Mouse (Mus musculus) midbrain, embryonic 13.5 days (tissue): ENCODE measurements around the gene Bsnd. TPM values are rescaled to one million over a fixed set of nuclear protein-coding genes. Genes with fewer than 3 reads are reported as not detected.
A peak's percentile ranks its signal among the peaks of the same experiment; 100 is the strongest.

Source experiments
- ATAC-seq: fragments of 200-750 bp; cut with Nextera tagmentation; 2 replicates; pipeline ENCODE4 v1.8.0; 2017; ENCODE audit warnings: mild to moderate bottlenecking, moderate TSS enrichment, moderate library complexity
- H3K27ac ChIP-seq: fragments of 300-500 bp; sonication (generic); 2 replicates; pipeline ENCODE4 v1.5.1; 2015; ENCODE audit warnings: inconsistent platforms, mild to moderate bottlenecking, moderate library complexity
- H3K27me3 ChIP-seq: fragments of 300-500 bp; sonication (generic); 2 replicates; pipeline ENCODE4 v1.6.1; 2015; ENCODE audit warnings: mild to moderate bottlenecking, inconsistent platforms
- H3K36me3 ChIP-seq: fragments of 300-500 bp; sonication (generic); 2 replicates; pipeline ENCODE4 v1.6.1; 2015; ENCODE audit warnings: mild to moderate bottlenecking, inconsistent platforms
- H3K4me1 ChIP-seq: fragments of 300-500 bp; sonication (generic); replicated peaks from 2 replicates; pipeline ENCODE4 v1.6.1; 2015; ENCODE audit warnings: inconsistent platforms
- H3K4me2 ChIP-seq: fragments of 300-500 bp; sonication (generic); replicated peaks from 2 replicates; pipeline ENCODE4 v1.6.1; 2015; ENCODE audit warnings: moderate library complexity, mild to moderate bottlenecking, inconsistent platforms
- H3K4me3 ChIP-seq: fragments of 300-500 bp; sonication (generic); replicated peaks from 2 replicates; pipeline ENCODE4 v1.5.1; 2015; ENCODE audit warnings: mild to moderate bottlenecking, inconsistent platforms
- H3K9ac ChIP-seq: fragments of 300-500 bp; sonication (generic); replicated peaks from 2 replicates; pipeline ENCODE4 v1.6.1; 2015; ENCODE audit warnings: mild to moderate bottlenecking, inconsistent platforms
- H3K9me3 ChIP-seq: fragments of 300-500 bp; sonication (generic); 2 replicates; pipeline ENCODE4 v1.6.1; 2016; ENCODE audit warnings: mild to moderate bottlenecking, inconsistent platforms
- WGBS: fragments of 180-500 bp; shearing (Covaris S2); methylation state at CpG from one replicate; pipeline ENCODE4 v1.1.7; 2015; 5-methylcytosine and 5-hydroxymethylcytosine counted together
- polyA plus RNA-seq: library from polyadenylated mRNA; unstranded; fragments of >200 nt; fragmentation: Nextera tagmentation; extraction: Ambion mirVana; gene quantifications from 2 replicates; pipeline ENCODE4 v1.2.1, GENCODE M21; 2015

Gene Bsnd
- polyA plus RNA-seq, 1 experiment from 2014 or later: not detected

- H3K9ac ChIP-seq: no peak overlapping the region
- no peaks in the 10 kb centered on the region for H3K36me3 ChIP-seq
- H3K4me2 ChIP-seq: no peak overlapping the region
- no peaks in the 10 kb centered on the region for H3K27me3 ChIP-seq
- H3K4me3 ChIP-seq: no peak overlapping the region
- H3K9me3 ChIP-seq: no peaks in the 10 kb centered on the region
- no peak overlapping the region for H3K27ac ChIP-seq
- peak; percentile 81 for ATAC-seq
- whole genome bisulfite sequencing: 2% methylated on average over 6 of the region's 6 CpGs
- H3K4me1 ChIP-seq: no peaks in the 10 kb centered on the region
Measured at GRCm38 (mm10) chr4:106474241-106474640, 17.8 kb downstream of the Bsnd start.

DNA sequence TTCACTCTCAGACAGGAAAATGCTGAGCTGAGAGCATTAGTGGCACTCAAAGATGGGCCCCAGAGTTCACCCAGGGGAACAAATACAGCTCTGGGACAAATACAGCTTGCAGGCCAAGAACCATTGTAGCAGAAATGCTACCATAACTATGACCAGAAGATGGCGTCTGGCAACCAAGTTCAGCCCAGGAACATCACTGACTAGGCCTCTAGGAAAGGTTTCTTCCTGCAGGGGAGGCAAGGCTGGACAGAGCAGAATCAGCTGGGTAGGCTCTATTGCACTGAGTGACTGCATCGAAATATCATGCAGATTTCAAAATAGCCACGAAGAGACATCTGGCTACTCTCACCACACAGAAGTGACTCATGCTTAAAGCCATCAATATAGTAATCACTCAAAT is 19.7 kb downstream of the Bsnd start:
- Histone ChIP-seq H3K4me1 (no peaks in the 10 kb centered on the region), H3K27ac (no peak overlapping the region), H3K4me3 (no peak overlapping the region), H3K27me3 (no peaks in the 10 kb centered on the region), H3K9ac (no peak overlapping the region), H3K36me3 (no peaks in the 10 kb centered on the region), H3K4me2 (no peak overlapping the region), H3K9me3 (no peaks in the 10 kb centered on the region)
- peak; percentile 81 for ATAC-seq
- WGBS: 23% methylated on average over 3 of the region's 3 CpGs

- Histone ChIP-seq H3K9me3 (no peaks in the 10 kb centered on the region), H3K4me1 (no peaks in the 10 kb centered on the region), H3K27me3 (no peaks in the 10 kb centered on the region), H3K36me3 (no peaks in the 10 kb centered on the region), H3K4me3 (no peak overlapping the region), H3K9ac (no peak overlapping the region), H3K4me2 (no peak overlapping the region), H3K27ac (no peak overlapping the region)
- no peak for ATAC-seq
- 82% methylated on average over 5 of the region's 5 CpGs for WGBS
Measured at GRCm38 (mm10) chr4:106470921-106471320, 21.2 kb downstream of the Bsnd start.

DNA sequence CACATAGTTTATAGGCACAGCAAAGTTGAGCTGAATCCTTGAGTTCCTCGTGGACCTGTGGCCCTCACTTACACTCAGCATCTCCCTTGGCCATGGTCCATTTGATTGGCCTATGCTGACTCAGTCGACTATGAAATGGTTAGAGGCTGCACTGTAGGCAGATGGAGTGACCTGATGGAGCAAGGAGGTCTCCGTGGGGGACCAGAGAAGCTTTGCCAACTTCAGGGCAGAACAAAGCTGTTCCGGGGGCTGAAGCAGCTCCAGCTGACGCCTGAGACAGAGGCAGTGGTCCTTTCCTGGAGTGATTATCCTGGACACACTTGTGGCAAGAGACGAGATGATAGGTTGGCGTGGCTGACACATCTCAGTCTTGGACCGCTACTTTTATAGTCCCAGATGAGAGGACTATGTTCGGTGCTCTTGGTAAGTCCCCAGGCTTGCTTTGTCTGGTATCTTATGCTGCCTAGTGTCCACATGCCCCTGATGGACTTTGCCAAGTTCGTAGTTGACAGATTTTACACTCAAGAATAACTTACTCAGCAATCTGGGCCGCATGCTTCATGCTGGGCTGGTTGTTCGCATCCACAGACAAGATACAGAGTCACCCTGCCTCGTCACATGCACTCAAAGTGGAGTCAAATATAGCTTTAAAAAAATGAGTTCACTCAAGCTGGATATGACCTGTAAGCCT is 24.5 kb downstream of the Bsnd start:
- 83% methylated on average over 13 of the region's 13 CpGs for WGBS
- H3K36me3 ChIP-seq: no peaks in the 10 kb centered on the region
- H3K9me3 ChIP-seq: no peaks in the 10 kb centered on the region
- H3K27me3 ChIP-seq: peaks cover 28% of the 10 kb centered on the region
- peaks cover 15% of the 10 kb centered on the region for H3K4me1 ChIP-seq
- no peak overlapping the region for H3K4me2 ChIP-seq
- no peak overlapping the region for H3K4me3 ChIP-seq
- no peak for ATAC-seq
- no peak overlapping the region for H3K9ac ChIP-seq
- H3K27ac ChIP-seq: no peak overlapping the region

DNA sequence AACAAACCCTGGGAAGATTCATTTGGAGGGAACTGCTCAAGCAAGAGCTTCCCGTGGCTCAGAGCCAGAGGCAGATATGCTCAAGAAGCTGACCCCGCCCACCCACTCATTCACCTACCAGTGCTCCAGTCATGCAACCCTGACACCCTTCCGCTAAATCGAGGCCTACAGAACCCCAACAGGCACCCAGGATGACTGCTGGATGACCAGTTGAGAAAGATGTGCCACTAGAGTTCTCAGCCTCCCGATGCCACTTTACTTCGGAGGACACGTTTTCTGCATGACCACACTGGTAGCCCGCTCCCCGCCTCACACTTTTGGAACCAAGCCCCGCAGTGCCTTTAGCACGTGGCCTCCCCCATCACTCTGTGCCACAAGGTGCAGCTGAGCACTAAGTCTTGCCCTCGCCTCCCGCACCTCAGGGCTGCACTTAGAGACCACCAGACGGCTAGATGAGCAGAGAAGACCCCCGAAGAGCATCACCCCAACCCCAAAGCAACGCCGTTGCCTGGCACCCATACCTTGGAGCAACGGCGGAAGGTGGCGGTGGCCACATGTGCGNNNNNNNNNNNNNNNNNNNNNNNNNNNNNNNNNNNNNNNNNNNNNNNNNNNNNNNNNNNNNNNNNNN is 28.8 kb downstream of the Bsnd start:
- no peak overlapping the region for H3K27ac ChIP-seq
- no peaks in the 10 kb centered on the region for H3K36me3 ChIP-seq
- peaks cover 15% of the 10 kb centered on the region for H3K4me1 ChIP-seq
- peak overlapping the region; percentile 44 for H3K4me3 ChIP-seq
- H3K27me3 ChIP-seq: peaks cover 36% of the 10 kb centered on the region
- H3K4me2 ChIP-seq: peak overlapping the region; percentile 80
- no peaks in the 10 kb centered on the region for H3K9me3 ChIP-seq
- 0 out of 2 replicates have a peak, but pooled peaks have one; percentile 16 for ATAC-seq
- WGBS: 23% methylated on average over 21 of the region's 21 CpGs
- peak overlapping the region; percentile 66 for H3K9ac ChIP-seq

DNA sequence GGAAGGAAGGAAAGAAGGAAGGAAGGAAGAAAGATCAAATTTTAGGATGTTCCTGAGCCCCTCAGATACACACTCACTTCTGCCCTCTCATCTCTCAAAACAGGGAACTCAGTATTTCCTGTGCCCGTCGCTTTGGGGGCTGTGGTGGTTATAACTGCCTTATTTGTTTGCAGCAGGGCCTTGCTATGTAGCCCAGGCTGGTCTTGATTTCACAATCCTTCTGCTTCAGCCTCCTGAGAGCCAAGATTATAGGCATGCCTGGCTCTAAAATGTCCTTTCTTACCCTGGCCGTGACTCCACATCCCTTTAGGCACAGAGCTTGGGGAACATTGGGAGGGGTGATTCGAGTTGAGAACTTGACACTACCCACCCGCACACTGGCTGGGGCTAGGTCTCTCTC is 29.6 kb downstream of the Bsnd start:
- peaks cover 36% of the 10 kb centered on the region for H3K27me3 ChIP-seq
- H3K4me1 ChIP-seq: peaks cover 15% of the 10 kb centered on the region
- ATAC-seq: no peak
- no peak overlapping the region for H3K4me3 ChIP-seq
- H3K27ac ChIP-seq: no peak overlapping the region
- H3K4me2 ChIP-seq: no peak overlapping the region
- WGBS: 82% methylated on average over 5 of the region's 5 CpGs
- H3K9me3 ChIP-seq: no peaks in the 10 kb centered on the region
- no peaks in the 10 kb centered on the region for H3K36me3 ChIP-seq
- no peak overlapping the region for H3K9ac ChIP-seq

DNA sequence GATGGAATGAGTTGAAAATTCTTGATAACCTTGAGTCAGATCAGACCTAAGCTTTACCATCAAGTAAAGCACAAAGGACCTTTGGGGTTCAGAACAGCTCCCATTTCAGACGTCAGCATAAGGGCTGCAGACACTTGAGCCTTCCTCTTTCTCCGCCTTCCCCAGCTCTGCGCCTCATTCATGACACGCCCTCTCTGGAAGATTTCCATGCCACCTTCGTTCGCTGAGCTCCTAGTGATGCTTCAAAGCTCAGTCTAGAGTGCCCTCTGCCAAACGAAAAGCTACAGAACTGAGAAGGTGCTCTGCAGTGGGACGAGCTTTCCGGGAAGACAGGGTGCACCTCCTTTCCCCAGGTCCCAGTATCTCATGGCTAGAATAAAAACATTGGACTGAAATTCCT is 30.1 kb downstream of the Bsnd start:
- Histone ChIP-seq H3K4me3 (no peak overlapping the region), H3K27me3 (peaks cover 36% of the 10 kb centered on the region), H3K4me2 (no peak overlapping the region), H3K4me1 (peaks cover 15% of the 10 kb centered on the region), H3K9me3 (no peaks in the 10 kb centered on the region), H3K27ac (no peak overlapping the region), H3K9ac (no peak overlapping the region), H3K36me3 (no peaks in the 10 kb centered on the region)
- no peak for ATAC-seq
- 83% methylated on average over 9 of the region's 9 CpGs for WGBS

DNA sequence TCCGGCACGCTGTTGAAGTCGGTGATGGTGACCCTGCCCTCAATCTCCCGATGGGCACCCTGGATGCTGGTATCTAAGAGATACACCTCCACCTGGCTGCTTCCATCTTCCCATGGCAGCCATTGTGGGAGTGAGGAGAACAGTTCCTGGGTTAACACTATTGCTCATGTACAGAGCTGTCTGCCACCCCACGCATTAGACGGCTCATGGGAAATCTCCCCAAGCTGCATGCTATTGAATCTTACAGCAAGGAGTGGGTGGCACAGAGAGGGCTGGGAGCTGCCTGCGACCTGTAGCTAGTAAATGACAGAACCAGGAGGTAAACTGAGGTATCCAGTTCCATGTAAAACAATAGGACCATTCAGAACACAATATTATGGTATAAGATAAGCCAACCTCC is 37.5 kb downstream of the Bsnd start:
- Histone ChIP-seq H3K36me3 (no peaks in the 10 kb centered on the region), H3K4me2 (no peak overlapping the region), H3K27ac (no peak overlapping the region), H3K9me3 (no peaks in the 10 kb centered on the region), H3K4me3 (no peak overlapping the region), H3K9ac (no peak overlapping the region), H3K27me3 (no peaks in the 10 kb centered on the region), H3K4me1 (no peaks in the 10 kb centered on the region)
- no peak for ATAC-seq
- 93% methylated on average over 7 of the region's 7 CpGs for WGBS

DNA sequence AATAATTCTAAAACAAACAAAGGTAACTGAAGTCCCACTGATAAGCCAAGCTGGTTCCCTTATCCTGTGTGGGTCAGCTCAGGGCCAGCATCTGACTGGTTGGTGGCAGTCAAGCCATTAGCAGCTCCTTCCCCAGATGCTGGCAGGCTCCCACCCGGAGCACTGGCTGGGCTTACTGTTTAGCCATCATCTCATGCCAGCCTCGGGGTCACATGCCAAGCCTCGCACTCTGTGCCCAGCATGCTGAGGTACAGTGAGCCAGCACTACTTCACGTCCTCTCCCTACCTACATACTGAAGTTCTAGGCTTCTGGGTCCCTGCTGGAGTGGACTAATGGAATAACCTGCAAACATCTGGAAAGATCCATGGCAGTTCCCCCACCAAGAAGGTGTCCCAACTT is 38.6 kb downstream of the Bsnd start:
- no peaks in the 10 kb centered on the region for H3K9me3 ChIP-seq
- no peak for ATAC-seq
- H3K36me3 ChIP-seq: no peaks in the 10 kb centered on the region
- H3K4me2 ChIP-seq: no peak overlapping the region
- no peak overlapping the region for H3K4me3 ChIP-seq
- H3K27ac ChIP-seq: no peak overlapping the region
- H3K9ac ChIP-seq: no peak overlapping the region
- WGBS: 86% methylated on average over 4 of the region's 4 CpGs
- H3K4me1 ChIP-seq: no peaks in the 10 kb centered on the region
- H3K27me3 ChIP-seq: no peaks in the 10 kb centered on the region

DNA sequence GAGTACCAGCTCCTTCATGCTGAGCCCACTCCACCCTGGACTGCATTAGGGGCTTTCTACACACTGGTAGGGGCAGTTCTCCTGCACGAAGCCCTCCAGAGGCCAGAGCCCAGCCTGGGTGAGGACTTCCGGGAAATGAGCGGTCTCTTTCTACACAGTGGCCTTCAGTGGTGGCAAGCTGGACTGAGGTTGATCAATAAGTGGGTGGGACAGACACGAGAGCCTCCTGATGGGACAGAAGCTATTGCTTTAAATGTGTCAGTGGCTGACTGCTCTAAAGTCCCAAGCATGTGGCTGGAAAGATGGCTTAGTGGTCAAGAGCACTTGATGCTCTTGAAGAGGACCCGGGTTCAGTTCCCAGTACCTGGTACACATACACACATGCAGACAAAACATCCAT is 39.0 kb downstream of the Bsnd start:
- no peak overlapping the region for H3K4me2 ChIP-seq
- WGBS: 94% methylated on average over 5 of the region's 5 CpGs
- H3K27me3 ChIP-seq: no peaks in the 10 kb centered on the region
- H3K36me3 ChIP-seq: no peaks in the 10 kb centered on the region
- H3K27ac ChIP-seq: no peak overlapping the region
- no peaks in the 10 kb centered on the region for H3K9me3 ChIP-seq
- H3K4me3 ChIP-seq: no peak overlapping the region
- H3K9ac ChIP-seq: no peak overlapping the region
- H3K4me1 ChIP-seq: no peaks in the 10 kb centered on the region
- ATAC-seq: no peak

DNA sequence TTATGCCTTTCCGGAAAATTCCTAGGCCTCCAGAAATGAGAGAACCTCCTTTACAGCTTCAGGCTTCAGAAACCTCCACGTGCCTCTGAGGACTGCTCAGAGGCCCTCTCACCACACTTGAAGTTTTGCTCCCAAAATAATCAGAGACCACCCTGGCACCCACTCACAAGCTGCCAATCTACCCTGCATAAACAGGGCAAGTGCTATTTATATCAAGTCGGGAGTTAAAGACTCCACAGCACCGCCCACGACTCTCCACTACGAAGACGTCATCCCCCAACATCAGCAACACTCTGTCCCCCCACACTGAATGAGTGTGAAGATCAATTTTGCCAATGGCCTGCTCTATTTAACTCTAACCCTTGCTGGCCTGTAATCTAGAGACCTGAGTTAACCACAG is 39.7 kb downstream of the Bsnd start:
- no peak overlapping the region for H3K4me3 ChIP-seq
- H3K4me1 ChIP-seq: no peaks in the 10 kb centered on the region
- no peaks in the 10 kb centered on the region for H3K27me3 ChIP-seq
- H3K9me3 ChIP-seq: no peaks in the 10 kb centered on the region
- no peak overlapping the region for H3K27ac ChIP-seq
- no peak overlapping the region for H3K4me2 ChIP-seq
- H3K36me3 ChIP-seq: no peaks in the 10 kb centered on the region
- WGBS: 82% methylated on average over 7 of the region's 7 CpGs
- no peak overlapping the region for H3K9ac ChIP-seq
- ATAC-seq: no peak

- Histone ChIP-seq H3K27me3 (no peaks in the 10 kb centered on the region), H3K4me1 (no peaks in the 10 kb centered on the region), H3K4me2 (no peak overlapping the region), H3K27ac (no peak overlapping the region), H3K9me3 (no peaks in the 10 kb centered on the region), H3K36me3 (no peaks in the 10 kb centered on the region; the same call in 1 of the 2 replicates), H3K9ac (no peak overlapping the region), H3K4me3 (no peak overlapping the region)
- no peak for ATAC-seq
- WGBS: 89% methylated on average over 8 of the region's 8 CpGs
Measured at GRCm38 (mm10) chr4:106449306-106449705, 42.8 kb downstream of the Bsnd start.

GRCm38 (mm10) chr4:106443182-106443581 is 48.9 kb downstream of the Bsnd start:
- H3K4me3 ChIP-seq: no peak overlapping the region
- peak; percentile 21 for ATAC-seq
- H3K27ac ChIP-seq: no peak overlapping the region
- no peak overlapping the region for H3K9ac ChIP-seq
- no peaks in the 10 kb centered on the region for H3K27me3 ChIP-seq
- H3K4me2 ChIP-seq: no peak overlapping the region
- H3K4me1 ChIP-seq: no peaks in the 10 kb centered on the region
- no peaks in the 10 kb centered on the region for H3K9me3 ChIP-seq
- WGBS: 89% methylated on average over 6 of the region's 6 CpGs
- peaks cover 36% of the 10 kb centered on the region for H3K36me3 ChIP-seq
